In the genomic region with DNA sequence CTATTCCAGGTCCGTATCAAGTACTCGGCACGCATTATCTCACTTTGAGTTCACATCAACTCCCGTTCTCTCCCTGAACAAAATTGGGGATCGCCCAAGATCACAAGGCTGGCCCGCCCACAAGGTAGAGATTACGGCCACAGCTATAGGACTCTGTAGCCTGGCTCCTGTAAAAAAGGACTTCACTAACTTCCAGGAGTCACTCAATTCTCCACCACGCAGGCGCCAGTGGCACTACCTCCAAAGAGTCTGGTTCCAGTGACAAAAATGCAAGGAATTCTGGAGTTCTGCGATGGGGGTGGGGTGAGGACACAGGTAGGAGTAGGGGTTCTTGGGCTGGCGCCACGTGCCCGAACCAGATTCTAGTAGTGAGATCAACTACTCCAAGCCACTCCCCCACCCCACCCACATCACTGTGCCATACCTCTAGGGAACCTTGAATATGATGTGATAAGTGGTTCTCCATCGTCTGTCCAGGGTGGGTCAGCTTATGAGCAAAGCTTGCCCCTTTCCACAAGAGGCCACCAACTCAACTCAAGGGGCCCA, we compare ENCODE assay signal across 9 mouse cellular contexts. TPM values are rescaled to one million over a fixed set of nuclear protein-coding genes. Genes with fewer than 3 reads are reported as not detected.
A peak's percentile ranks its signal among the peaks of the same experiment; 100 is the strongest.
DNase-seq lines count a peak whose midpoint lies in the region; ATAC-seq and TF ChIP-seq lines count a peak whose summit lies in the region.
"Had no signal": no experiment of that assay in that cellular context is flagged by ENCODE, and none has a peak within 500 bp of the region (broad histone marks: within the 10 kb centered on the region; RNA-seq: fewer than 3 reads in every experiment).

No protein-coding gene starts in this region.

- no peak for TF ChIP-seq POLR2A in thymus, adult 2 months (IDR thresholded peaks at IDR 0.05; ENCODE audit: control insufficient read depth, extremely low read depth, insufficient read depth, low read length, poor library complexity)

- no peaks in the 10 kb centered on the region for H3K9me3 ChIP-seq in heart, postnatal 0 days (replicated peaks; ENCODE audit: control insufficient read depth, low read length)
- no peaks in the 10 kb centered on the region for H3K9me3 ChIP-seq in limb, embryonic 15.5 days

- TF ChIP-seq EP300 in heart, postnatal 0 days (IDR thresholded peaks at IDR 0.05; ENCODE audit: low read depth): no peak

- 76% methylated on average over 14 of the region's 14 CpGs for WGBS in heart, postnatal 0 days
- WGBS in thymus, adult 2 months: 90% methylated on average over 14 of the region's 14 CpGs
- WGBS in limb, embryonic 15.5 days: 84% methylated on average over 14 of the region's 14 CpGs

- no peak overlapping the region for H3K9ac ChIP-seq in heart, postnatal 0 days (replicated peaks; ENCODE audit: low read depth, low read length)
- no peak overlapping the region for H3K9ac ChIP-seq in limb, embryonic 15.5 days

- no peaks in the 10 kb centered on the region for H3K36me3 ChIP-seq in heart, postnatal 0 days (replicated peaks; ENCODE audit: control insufficient read depth, insufficient read depth, low read length)
- no peaks in the 10 kb centered on the region for H3K36me3 ChIP-seq in thymus, adult 2 months (ENCODE audit: control insufficient read depth, insufficient read depth, low read length)
- no peaks in the 10 kb centered on the region for H3K36me3 ChIP-seq in limb, embryonic 15.5 days

- H3K4me2 ChIP-seq in heart, postnatal 0 days (ENCODE audit: low read depth, low read length): peak overlapping the region; percentile 66; the same call in 1 of the 2 replicates
- peak overlapping the region; percentile 95; the same call in 1 of the 2 replicates for H3K4me2 ChIP-seq in limb, embryonic 15.5 days

- ATAC-seq in heart, postnatal 0 days (ENCODE audit: insufficient read depth, low read depth): no peak
- no peak for ATAC-seq in limb, embryonic 15.5 days (ENCODE audit: insufficient number of reproducible peaks, low FRiP score, low TSS enrichment, low read depth)
- no peak for ATAC-seq in megakaryocyte progenitor cell, adult 5-6 weeks (replicated peaks; ENCODE audit: poor library complexity)

- no peaks in the 10 kb centered on the region for H3K27me3 ChIP-seq in heart, postnatal 0 days (ENCODE audit: control insufficient read depth, insufficient read depth, low read length)
- H3K27me3 ChIP-seq in thymus, adult 2 months (ENCODE audit: control insufficient read depth, insufficient read depth, low read length): no peaks in the 10 kb centered on the region
- peaks cover 10% of the 10 kb centered on the region; the same call in 1 of the 2 replicates for H3K27me3 ChIP-seq in limb, embryonic 15.5 days

- H3K4me1 ChIP-seq in heart, postnatal 0 days (ENCODE audit: control insufficient read depth, insufficient read depth): peaks cover 12% of the 10 kb centered on the region; the same call in 1 of the 2 replicates
- H3K4me1 ChIP-seq in thymus, adult 2 months (replicated peaks; ENCODE audit: control insufficient read depth, insufficient read depth, low read length): peaks cover 41% of the 10 kb centered on the region
- peaks cover 20% of the 10 kb centered on the region for H3K4me1 ChIP-seq in limb, embryonic 15.5 days

- no peak for DNase-seq in heart, postnatal 0 days (ENCODE audit: low spot score)
- no peak for DNase-seq in heart, adult 11 months
- no peak for DNase-seq in thymus, adult 2 months
- DNase-seq in thymus, postnatal 36 days: no peak
- DNase-seq in ovary, adult 18-20 months (ENCODE audit: low spot score): no peak
- DNase-seq in spleen, postnatal 4 days (ENCODE audit: low spot score in 2 of 2): no peak
- DNase-seq: heart, postnatal 36 days had no signal

- no peak overlapping the region for H3K4me3 ChIP-seq in heart, postnatal 0 days (ENCODE audit: low read depth, low read length)
- H3K4me3 ChIP-seq in thymus, adult 2 months (ENCODE audit: control insufficient read depth, insufficient read depth, low read length): peak overlapping the region; percentile 8; the same call in 1 of the 2 replicates
- 0 out of 2 replicates have a peak overlapping the region, but pooled peaks have one; percentile 52 for H3K4me3 ChIP-seq in limb, embryonic 15.5 days

- no peak overlapping the region for H3K27ac ChIP-seq in heart, postnatal 0 days (ENCODE audit: low read depth)
- 0 out of 2 replicates have a peak overlapping the region, but pooled peaks have one; percentile 8 for H3K27ac ChIP-seq in thymus, adult 2 months (ENCODE audit: control insufficient read depth, insufficient read depth, low read length)
- H3K27ac ChIP-seq in limb, embryonic 15.5 days: no peak overlapping the region

- TF ChIP-seq CTCF in heart, postnatal 0 days (IDR thresholded peaks at IDR 0.05; ENCODE audit: low read depth): no peak
- no peak for TF ChIP-seq CTCF in thymus, adult 2 months (IDR thresholded peaks at IDR 0.05; ENCODE audit: borderline replicate concordance, control insufficient read depth, extremely low read depth, insufficient read depth, low read length, poor library complexity)

RNA-seq across cellular contexts. Expression of gene Mapkapk3, which starts 1.5 kb away (rescaled TPM):
- total RNA-seq in heart, postnatal 0 days (2014; rRNA removed; ENCODE audit: low replicate concordance): 14.8 and 24.0 TPM in 2 replicates
- 13.0 and 15.1 TPM in 2 replicates for polyA plus RNA-seq in heart, postnatal 0 days (2015; fragmentation: Nextera tagmentation; extraction: Ambion mirVana)
- polyA plus RNA-seq in thymus, adult 2 months (2012; rRNA removed): 30.5 and 43.6 TPM in 2 replicates
- 24.2 and 24.7 TPM in 2 replicates for polyA plus RNA-seq in limb, embryonic 15.5 days (2015; fragmentation: Nextera tagmentation; extraction: Ambion mirVana)
- total RNA-seq in megakaryocyte progenitor cell, adult 5-6 weeks (2015): 100 and 115 TPM in 2 replicates
- total RNA-seq in megakaryocyte progenitor cell, adult 5-6 weeks (2017): 175 and 186 TPM in 2 replicates

RNA-seq across cellular contexts. Expression of gene Cish, which starts 7.6 kb away (rescaled TPM):
- total RNA-seq in heart, postnatal 0 days (2014; rRNA removed; ENCODE audit: low replicate concordance): 44.8 and 62.6 TPM in 2 replicates
- 136 and 149 TPM in 2 replicates for polyA plus RNA-seq in heart, postnatal 0 days (2015; fragmentation: Nextera tagmentation; extraction: Ambion mirVana)
- polyA plus RNA-seq in thymus, adult 2 months (2012; rRNA removed): 34.5 and 39.6 TPM in 2 replicates
- 9.7 and 13.9 TPM in 2 replicates for polyA plus RNA-seq in limb, embryonic 15.5 days (2015; fragmentation: Nextera tagmentation; extraction: Ambion mirVana)
- 0.51 and 0.86 TPM in 2 replicates for total RNA-seq in megakaryocyte progenitor cell, adult 5-6 weeks (2015)
- total RNA-seq in megakaryocyte progenitor cell, adult 5-6 weeks (2017): 0.21 and 0.34 TPM in 2 replicates

RNA-seq across cellular contexts. Expression of gene Hemk1, which starts 50.0 kb away (rescaled TPM):
- 4.8 and 28.7 TPM in 2 replicates for total RNA-seq in heart, postnatal 0 days (2014; rRNA removed; ENCODE audit: low replicate concordance)
- 12.3 and 15.3 TPM in 2 replicates for polyA plus RNA-seq in heart, postnatal 0 days (2015; fragmentation: Nextera tagmentation; extraction: Ambion mirVana)
- polyA plus RNA-seq in thymus, adult 2 months (2012; rRNA removed): 23.6 and 25.5 TPM in 2 replicates
- 8.8 and 10.1 TPM in 2 replicates for polyA plus RNA-seq in limb, embryonic 15.5 days (2015; fragmentation: Nextera tagmentation; extraction: Ambion mirVana)
- total RNA-seq in megakaryocyte progenitor cell, adult 5-6 weeks (2015): 14.5 and 20.2 TPM in 2 replicates
- 12.0 and 14.0 TPM in 2 replicates for total RNA-seq in megakaryocyte progenitor cell, adult 5-6 weeks (2017)

RNA-seq across cellular contexts. Expression of gene 6430571L13Rik, which starts 52.2 kb away (rescaled TPM):
- 1.1 and 11.0 TPM in 2 replicates for total RNA-seq in heart, postnatal 0 days (2014; rRNA removed; ENCODE audit: low replicate concordance)
- 3.1 and 3.3 TPM in 2 replicates for polyA plus RNA-seq in heart, postnatal 0 days (2015; fragmentation: Nextera tagmentation; extraction: Ambion mirVana)
- polyA plus RNA-seq in thymus, adult 2 months (2012; rRNA removed): 0.91 and 1.2 TPM in 2 replicates
- polyA plus RNA-seq in limb, embryonic 15.5 days (2015; fragmentation: Nextera tagmentation; extraction: Ambion mirVana): 0.60 and 0.74 TPM in 2 replicates
- 0.07 TPM in 1 of 2 replicates, not detected in the other for total RNA-seq in megakaryocyte progenitor cell, adult 5-6 weeks (2015)
- total RNA-seq in megakaryocyte progenitor cell, adult 5-6 weeks (2017): 0.08 and 0.17 TPM in 2 replicates

RNA-seq across cellular contexts. Expression of gene Dock3, which starts 56.5 kb away (rescaled TPM):
- 0.08 and 11.6 TPM in 2 replicates for total RNA-seq in heart, postnatal 0 days (2014; rRNA removed; ENCODE audit: low replicate concordance)
- 0.16 and 0.21 TPM in 2 replicates for polyA plus RNA-seq in heart, postnatal 0 days (2015; fragmentation: Nextera tagmentation; extraction: Ambion mirVana)
- polyA plus RNA-seq in thymus, adult 2 months (2012; rRNA removed): 0.96 and 3.2 TPM in 2 replicates
- 0.41 and 0.61 TPM in 2 replicates for polyA plus RNA-seq in limb, embryonic 15.5 days (2015; fragmentation: Nextera tagmentation; extraction: Ambion mirVana)
- 1.2 TPM in 1 of 2 replicates, not detected in the other for total RNA-seq in megakaryocyte progenitor cell, adult 5-6 weeks (2015)
- not detected in 2 replicates for total RNA-seq in megakaryocyte progenitor cell, adult 5-6 weeks (2017)
